Mouse (Mus musculus) lung, postnatal 0 days (tissue): ENCODE measurements around the gene Atp6v0a4.

Experiments
- CTCF ChIP-seq: IDR thresholded peaks from 2 replicates; pipeline ENCODE4 v1.5.1; 2016; ENCODE audit warnings: antibody characterized with exemption, mild to moderate bottlenecking
- EP300 ChIP-seq: IDR thresholded peaks from 2 replicates; pipeline ENCODE4 v1.6.1; 2016; ENCODE audit warnings: antibody characterized with exemption, mild to moderate bottlenecking, control low read depth

GRCm38 (mm10) chr6:38023284-38023683 is 101.1 kb downstream of the Atp6v0a4 start:
- no peak for TF ChIP-seq CTCF
- 0 out of 2 replicates have a peak, but pooled peaks have one; percentile 7 for TF ChIP-seq EP300
